Mouse (Mus musculus): ENCODE results near the gene Gps2. TPM values are rescaled to one million over a fixed set of nuclear protein-coding genes. Genes with fewer than 3 reads are reported as not detected.

The Gps2 gene
- 107 and 116 TPM in 2 replicates for polyA plus RNA-seq (2015; fragmentation: Nextera tagmentation; extraction: Ambion mirVana)

DNA sequence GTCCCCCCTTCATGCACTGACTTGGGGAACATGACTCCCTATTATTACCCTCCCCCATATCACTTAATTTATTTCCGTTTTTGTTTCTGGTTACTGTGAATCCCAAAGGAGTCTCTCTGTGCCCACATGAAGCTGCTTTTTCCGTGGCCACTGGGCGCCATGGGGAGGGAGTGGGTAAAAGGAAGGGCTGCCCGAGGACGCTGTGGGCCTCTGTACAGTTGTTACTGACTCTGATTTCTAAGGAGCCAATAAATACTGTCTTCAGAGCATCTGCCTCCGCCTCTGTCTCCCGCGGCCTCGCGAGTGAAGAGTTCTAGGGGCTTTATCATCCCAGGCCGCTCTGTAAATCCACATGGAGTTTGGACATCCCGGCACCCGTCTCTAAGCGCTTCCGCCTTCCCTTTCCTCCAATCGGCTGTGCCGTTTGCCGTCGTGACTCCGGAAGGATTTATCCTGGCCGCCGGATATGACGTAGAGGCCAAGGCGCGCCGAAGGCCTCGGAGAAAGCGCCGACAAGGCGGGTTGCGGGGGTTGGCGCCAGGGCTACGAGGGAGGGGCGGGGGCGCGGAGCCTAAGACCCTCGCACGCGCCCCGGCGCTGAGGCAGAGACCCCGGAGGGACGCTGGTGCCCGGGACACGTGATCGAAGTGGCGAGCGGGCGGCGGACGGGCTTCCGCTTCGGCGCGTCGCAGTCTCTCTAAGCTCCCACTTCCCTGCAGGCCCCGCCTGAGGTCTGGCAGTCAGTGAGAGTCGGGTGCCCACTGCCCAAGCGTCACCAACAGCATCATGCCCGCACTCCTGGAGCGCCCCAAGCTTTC lies at the start of gene Gps2:
Gene Gps2 (plus strand): TSS at position 335 of the 818 bp plus-strand sequence.
- H3K4me3 ChIP-seq (replicated peaks), result peak within 1 kb of the TSS; percentile 91
- DNase-seq (peak; percentile 85), ATAC-seq (ENCODE audit: low read depth) (peak; percentile 64)
- H3K9me3 ChIP-seq (replicated peaks), result no peaks in the 10 kb centered on the region
- H3K27me3 ChIP-seq, result no peaks in the 10 kb centered on the region
- peaks cover 90% of the 10 kb centered on the region for H3K36me3 ChIP-seq
- peaks cover 54% of the 10 kb centered on the region for H3K4me1 ChIP-seq (replicated peaks)
- peak within 1 kb of the TSS; percentile 99 for H3K9ac ChIP-seq
- peak within 1 kb of the TSS; percentile 99 for H3K27ac ChIP-seq
- under 1% methylated on average over 61 of the region's 61 CpGs for WGBS (ENCODE audit: insufficient replicate concordance)
- H3K4me2 ChIP-seq, result peak within 1 kb of the TSS; percentile 98

GRCm38 (mm10) chr11:69864138-69864860 lies 49.4 kb upstream of the Gps2 start:
- H3K4me2 ChIP-seq, result peak overlapping the region; percentile 56
- peaks cover 49% of the 10 kb centered on the region for H3K4me1 ChIP-seq (replicated peaks)
- no peak overlapping the region for H3K4me3 ChIP-seq (replicated peaks)
- peak overlapping the region; percentile 89 for H3K27ac ChIP-seq
- peaks cover 6% of the 10 kb centered on the region for H3K27me3 ChIP-seq
- 24% methylated on average over 8 of the region's 8 CpGs for WGBS (ENCODE audit: insufficient replicate concordance)
- peak overlapping the region; percentile 74 for H3K9ac ChIP-seq
- ATAC-seq (ENCODE audit: low read depth) (peak; percentile 60), DNase-seq (no peak)
- no peaks in the 10 kb centered on the region for H3K9me3 ChIP-seq (replicated peaks)
- H3K36me3 ChIP-seq, result no peaks in the 10 kb centered on the region

DNA sequence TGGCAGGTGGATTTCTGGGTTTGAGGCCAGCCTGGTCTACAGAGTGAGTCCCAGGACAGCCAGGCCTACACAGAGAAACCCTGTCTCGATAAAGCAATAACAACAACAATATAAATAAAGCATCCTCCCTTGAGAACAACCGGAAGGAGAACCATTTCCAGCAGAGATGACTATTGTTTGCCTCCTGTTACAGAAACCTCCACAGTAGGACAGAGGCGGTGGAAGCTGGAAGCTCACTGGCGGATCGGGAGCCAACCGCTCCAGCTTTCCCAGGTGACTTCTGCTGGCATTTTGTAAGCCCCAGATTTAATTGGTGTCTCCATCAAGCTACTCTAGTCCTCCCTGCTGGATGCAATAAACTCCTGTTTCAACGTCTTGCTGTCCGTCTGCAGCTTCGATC lies 48.1 kb upstream of the Gps2 start:
- Histone ChIP-seq H3K9ac (no peak overlapping the region), H3K27ac (peak overlapping the region; percentile 89), H3K4me1 (replicated peaks) (peaks cover 52% of the 10 kb centered on the region), H3K4me2 (no peak overlapping the region), H3K4me3 (replicated peaks) (no peak overlapping the region), H3K9me3 (replicated peaks) (no peaks in the 10 kb centered on the region), H3K27me3 (no peaks in the 10 kb centered on the region), H3K36me3 (no peaks in the 10 kb centered on the region)
- 87% methylated on average over 9 of the region's 9 CpGs for WGBS (ENCODE audit: insufficient replicate concordance)
- no peak for DNase-seq
- no peak for ATAC-seq (ENCODE audit: low read depth)

DNA sequence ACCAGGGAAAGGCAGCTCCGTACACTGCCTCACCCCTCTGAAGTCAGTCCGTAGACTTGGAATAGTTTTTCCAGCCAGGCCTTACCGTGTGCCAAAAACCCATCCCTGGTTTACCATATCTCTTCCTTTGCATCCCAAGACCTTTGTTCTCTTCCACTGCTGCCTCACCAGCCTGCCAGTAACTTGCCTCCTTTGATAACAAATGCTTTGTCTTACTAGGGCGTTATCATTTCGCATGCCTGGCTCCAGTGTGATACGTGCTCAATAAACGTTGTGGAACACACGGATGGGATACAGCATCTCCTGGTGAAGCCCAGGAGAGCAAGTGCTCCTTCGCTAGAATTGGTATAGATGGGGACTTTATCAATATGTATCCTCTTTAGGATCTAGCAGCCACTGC lies 46.4 kb upstream of the Gps2 start:
- H3K9ac ChIP-seq, result peak overlapping the region; percentile 23; the same call in 1 of the 2 replicates
- H3K27ac ChIP-seq, result no peak overlapping the region; the same call in 1 of the 2 replicates
- H3K36me3 ChIP-seq, result no peaks in the 10 kb centered on the region
- peaks cover 57% of the 10 kb centered on the region for H3K4me1 ChIP-seq (replicated peaks)
- H3K9me3 ChIP-seq (replicated peaks), result no peaks in the 10 kb centered on the region
- 33% methylated on average over 9 of the region's 9 CpGs for WGBS (ENCODE audit: insufficient replicate concordance)
- no peak overlapping the region for H3K4me2 ChIP-seq
- H3K4me3 ChIP-seq (replicated peaks), result no peak overlapping the region
- no peaks in the 10 kb centered on the region for H3K27me3 ChIP-seq
- DNase-seq, result no peak
- peak; percentile 63 for ATAC-seq (ENCODE audit: low read depth)

DNA sequence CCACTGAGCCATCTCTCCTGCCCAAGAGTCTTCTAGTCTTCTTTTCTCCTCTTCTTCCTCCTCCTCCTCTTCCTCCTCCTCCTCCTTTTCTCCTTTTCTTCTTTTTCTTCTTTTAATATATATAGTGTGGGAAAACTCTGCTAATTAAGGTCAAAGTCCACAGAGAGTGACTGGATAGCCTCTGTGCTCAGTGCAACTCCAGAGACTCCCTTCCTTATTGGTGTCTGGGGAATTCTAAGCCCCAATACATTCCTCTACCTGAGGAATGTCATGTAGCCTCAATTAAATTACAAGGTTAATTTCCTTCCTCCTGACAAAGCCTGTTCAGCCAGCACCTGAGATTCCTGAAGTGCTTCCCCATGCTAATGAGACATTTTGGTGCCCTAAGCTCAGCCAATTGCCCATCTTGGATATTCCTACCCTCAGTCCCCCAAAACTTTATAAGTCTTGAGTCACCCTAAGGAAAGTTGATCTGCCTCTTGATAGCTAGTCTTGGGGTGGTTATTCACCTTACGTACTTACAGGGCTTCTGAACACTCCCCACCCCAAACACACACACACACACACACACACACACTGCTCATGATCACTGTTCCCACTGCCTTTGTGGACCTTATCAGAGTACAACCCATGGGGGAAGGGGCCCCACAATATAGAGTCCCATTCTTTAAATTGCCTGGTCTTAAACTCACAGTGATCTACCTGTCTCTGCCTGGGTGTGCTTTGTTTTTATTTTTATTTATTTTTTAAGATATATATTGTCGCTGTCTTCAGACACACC lies 43.2 kb upstream of the Gps2 start:
- no peak overlapping the region for H3K4me3 ChIP-seq (replicated peaks)
- peaks cover 44% of the 10 kb centered on the region for H3K4me1 ChIP-seq (replicated peaks)
- H3K27ac ChIP-seq, result no peak overlapping the region; the same call in 1 of the 2 replicates
- no peak overlapping the region for H3K4me2 ChIP-seq
- no peaks in the 10 kb centered on the region for H3K36me3 ChIP-seq
- DNase-seq (no peak), ATAC-seq (ENCODE audit: low read depth) (peak; percentile 58; the same call in 1 of the 2 replicates)
- no peak overlapping the region for H3K9ac ChIP-seq
- WGBS (ENCODE audit: insufficient replicate concordance), result 56% methylated on average over 2 of the region's 2 CpGs
- no peaks in the 10 kb centered on the region for H3K9me3 ChIP-seq (replicated peaks)
- no peaks in the 10 kb centered on the region for H3K27me3 ChIP-seq

- Histone ChIP-seq H3K36me3 (no peaks in the 10 kb centered on the region), H3K27me3 (no peaks in the 10 kb centered on the region), H3K4me3 (replicated peaks) (no peak overlapping the region), H3K27ac (no peak overlapping the region), H3K4me1 (replicated peaks) (peaks cover 48% of the 10 kb centered on the region), H3K4me2 (no peak overlapping the region), H3K9ac (no peak overlapping the region), H3K9me3 (replicated peaks) (no peaks in the 10 kb centered on the region)
- ATAC-seq (ENCODE audit: low read depth) (no peak), DNase-seq (no peak)
- WGBS (ENCODE audit: insufficient replicate concordance), result 80% methylated on average over 7 of the region's 7 CpGs
These were observed 41.9 kb upstream of the Gps2 start for GRCm38 (mm10) chr11:69871822-69872221.

GRCm38 (mm10) chr11:69872451-69872850 lies 41.2 kb upstream of the Gps2 start:
- Histone ChIP-seq H3K4me2 (no peak overlapping the region), H3K4me1 (replicated peaks) (peaks cover 48% of the 10 kb centered on the region), H3K4me3 (replicated peaks) (no peak overlapping the region), H3K27ac (0 out of 2 replicates have a peak overlapping the region, but pooled peaks have one; percentile 16), H3K9me3 (replicated peaks) (no peaks in the 10 kb centered on the region), H3K9ac (no peak overlapping the region), H3K27me3 (no peaks in the 10 kb centered on the region), H3K36me3 (no peaks in the 10 kb centered on the region)
- no peak for DNase-seq
- WGBS (ENCODE audit: insufficient replicate concordance), result 74% methylated on average over 4 of the region's 4 CpGs
- ATAC-seq (ENCODE audit: low read depth), result no peak

- H3K4me3 ChIP-seq (replicated peaks), result no peak overlapping the region
- no peaks in the 10 kb centered on the region for H3K36me3 ChIP-seq
- no peaks in the 10 kb centered on the region for H3K9me3 ChIP-seq (replicated peaks)
- H3K4me1 ChIP-seq (replicated peaks), result peaks cover 71% of the 10 kb centered on the region
- H3K27ac ChIP-seq, result peak overlapping the region; percentile 60; the same call in 1 of the 2 replicates
- H3K4me2 ChIP-seq, result peak overlapping the region; percentile 44; the same call in 1 of the 2 replicates
- 0 out of 2 replicates have a peak overlapping the region, but pooled peaks have one; percentile 6 for H3K9ac ChIP-seq
- DNase-seq (no peak), ATAC-seq (ENCODE audit: low read depth) (no peak)
- H3K27me3 ChIP-seq, result no peaks in the 10 kb centered on the region
- WGBS (ENCODE audit: insufficient replicate concordance), result 35% methylated on average over 7 of the region's 7 CpGs
These were observed 37.5 kb upstream of the Gps2 start for GRCm38 (mm10) chr11:69876186-69876585.

- H3K4me2 ChIP-seq, result peak overlapping the region; percentile 44
- H3K36me3 ChIP-seq, result no peaks in the 10 kb centered on the region
- no peaks in the 10 kb centered on the region for H3K9me3 ChIP-seq (replicated peaks)
- H3K27me3 ChIP-seq, result 0 out of 2 replicates have a peak, but pooled peaks cover 3% of the 10 kb centered on the region
- H3K4me1 ChIP-seq (replicated peaks), result peaks cover 78% of the 10 kb centered on the region
- WGBS (ENCODE audit: insufficient replicate concordance), result 1% methylated on average over 12 of the region's 12 CpGs
- peak; percentile 21; the same call in 1 of the 2 replicates for ATAC-seq (ENCODE audit: low read depth)
- H3K4me3 ChIP-seq (replicated peaks), result peak overlapping the region; percentile 18; the same call in 1 of the 2 replicates
- DNase-seq, result peak; percentile 82
- H3K27ac ChIP-seq, result peak overlapping the region; percentile 24; the same call in 1 of the 2 replicates
- H3K9ac ChIP-seq, result peak overlapping the region; percentile 42; the same call in 1 of the 2 replicates
These were observed 36.8 kb upstream of the Gps2 start for GRCm38 (mm10) chr11:69876867-69877266.

DNA sequence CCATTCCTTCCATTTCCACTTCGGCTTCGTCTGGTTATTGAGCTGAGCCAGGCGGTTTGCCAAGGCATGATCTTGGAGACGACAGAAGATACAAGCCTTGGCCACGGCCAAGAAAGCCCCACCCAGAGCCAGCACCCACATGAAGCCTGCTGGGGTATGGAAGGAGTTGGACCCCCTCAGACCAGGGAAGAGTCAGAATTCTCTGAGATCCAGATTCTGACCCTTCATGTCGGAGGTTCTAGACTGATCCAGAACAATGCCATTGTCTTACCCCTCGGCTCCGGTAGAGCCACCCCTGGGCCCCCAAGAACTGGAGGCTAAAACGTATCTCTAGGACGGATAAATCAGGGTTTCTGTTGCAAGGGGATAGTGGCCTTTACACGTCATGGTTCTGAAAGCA lies 35.8 kb upstream of the Gps2 start, which contains the start of gene Tmem95:
Gene Tmem95 (minus strand): TSS at position 141 of the 400 bp plus-strand sequence.
- DNase-seq (no peak), ATAC-seq (ENCODE audit: low read depth) (no peak)
- Histone ChIP-seq H3K4me1 (replicated peaks) (peaks cover 82% of the 10 kb centered on the region), H3K36me3 (no peaks in the 10 kb centered on the region), H3K9me3 (replicated peaks) (no peaks in the 10 kb centered on the region), H3K27ac (peak within 1 kb of the TSS; percentile 85), H3K27me3 (0 out of 2 replicates have a peak, but pooled peaks cover 4% of the 10 kb centered on the region), H3K4me2 (peak within 1 kb of the TSS; percentile 97), H3K9ac (peak within 1 kb of the TSS; percentile 75), H3K4me3 (replicated peaks) (peak within 1 kb of the TSS; percentile 18; the same call in 1 of the 2 replicates)
- WGBS (ENCODE audit: insufficient replicate concordance), result 76% methylated on average over 11 of the region's 11 CpGs
